Mouse (Mus musculus) frontal cortex, postnatal 25 days (tissue): Measurements from ENCODE around the gene Arsa.

Experiments used
- DNase-seq, 2 experiments: peaks; one replicate each; pipeline ENCODE4 v3.0.0; 2022; ENCODE audit warnings: low spot score in 2 of 2

The Arsa gene

DNA sequence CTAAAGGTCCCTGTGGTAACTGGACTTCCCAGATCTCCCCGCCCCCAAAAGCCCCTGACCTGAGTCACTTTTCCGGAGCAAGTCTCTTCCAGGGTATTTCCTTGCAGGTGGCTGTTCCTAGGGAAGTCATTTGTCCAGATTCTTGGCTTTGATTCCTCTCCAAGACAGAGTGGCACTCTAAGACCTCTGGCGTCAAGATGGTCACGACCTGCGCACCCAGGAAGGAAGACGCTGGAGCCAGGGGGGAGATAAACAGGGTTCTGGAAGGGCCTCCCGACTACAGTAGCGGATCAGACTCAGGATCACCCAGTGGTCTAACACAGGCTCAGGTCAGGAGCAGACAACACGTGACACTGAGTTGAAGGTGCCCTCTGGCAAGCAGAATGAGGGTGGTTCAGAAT, at the start of gene Arsa:
Arsa (minus strand) TSS at position 335 of the 401 bp plus-strand sequence.
- no peak for DNase-seq

DNA sequence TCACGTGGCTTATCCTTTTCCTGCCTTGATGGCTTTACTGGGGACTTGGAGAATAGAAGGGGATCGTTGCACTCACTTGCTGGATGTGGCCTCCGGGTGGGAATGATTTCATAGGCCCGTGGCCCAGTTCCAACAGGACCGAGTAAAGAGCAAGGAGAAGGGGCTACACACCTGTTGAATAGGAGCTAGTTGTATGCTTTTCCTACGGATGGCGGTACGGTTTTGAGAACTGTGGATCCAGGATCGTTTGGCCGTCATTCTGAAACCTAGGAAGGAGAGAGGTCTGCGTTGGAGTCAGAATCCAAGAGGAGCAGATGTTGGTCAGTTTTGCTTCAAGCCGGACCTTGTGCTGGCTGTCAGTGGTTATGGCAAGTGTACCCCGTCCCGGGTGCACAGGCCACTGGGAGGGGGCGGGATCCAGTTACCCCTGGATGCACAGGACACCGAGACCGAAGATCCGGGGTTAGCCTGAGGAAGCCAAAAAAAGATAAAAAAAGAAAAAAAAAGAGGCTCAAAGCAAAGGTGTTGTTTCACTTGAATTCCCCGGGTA, 49.6 kb upstream of the Arsa start:
- DNase-seq: no peak

DNA sequence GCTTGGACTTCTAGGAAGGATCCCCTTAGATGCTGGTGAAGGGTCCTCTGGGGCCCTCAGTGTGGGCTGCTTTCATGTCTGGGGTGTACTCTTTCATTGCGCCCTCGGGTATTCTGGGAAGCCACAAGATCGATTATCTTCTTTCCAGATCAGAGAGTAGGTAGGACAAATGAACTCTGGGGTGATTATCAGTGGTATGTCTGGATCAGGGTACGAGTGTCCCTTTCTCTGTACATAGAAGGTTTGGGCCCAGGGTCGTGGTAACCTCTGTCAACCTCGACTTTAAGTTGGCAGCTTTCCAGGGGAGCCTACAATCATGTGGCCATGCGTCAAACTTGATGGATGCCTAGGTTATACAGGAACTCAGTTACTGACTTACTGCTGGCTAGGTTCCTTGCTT, 48.7 kb upstream of the Arsa start:
- no peak for DNase-seq

DNA sequence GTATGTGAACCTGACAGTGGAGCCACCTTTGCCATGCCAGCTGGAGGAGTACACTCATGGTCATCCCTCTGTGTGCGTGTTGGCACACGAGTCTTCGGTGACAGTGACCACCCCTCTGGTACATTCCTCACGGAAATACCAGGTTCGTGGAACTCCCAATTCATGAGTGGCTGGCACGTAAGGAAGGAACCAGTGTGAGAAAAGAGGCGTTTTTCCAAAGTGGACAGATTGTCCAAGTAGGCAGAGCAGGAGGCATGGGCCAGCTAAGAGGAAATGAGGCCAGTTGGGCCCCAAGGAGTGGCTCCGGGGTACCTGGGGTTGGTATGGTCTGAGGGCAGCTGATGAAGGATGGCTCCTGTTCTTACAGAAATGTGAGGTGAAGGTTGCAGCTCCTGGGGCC, 48.2 kb upstream of the Arsa start:
- no peak for DNase-seq

DNA sequence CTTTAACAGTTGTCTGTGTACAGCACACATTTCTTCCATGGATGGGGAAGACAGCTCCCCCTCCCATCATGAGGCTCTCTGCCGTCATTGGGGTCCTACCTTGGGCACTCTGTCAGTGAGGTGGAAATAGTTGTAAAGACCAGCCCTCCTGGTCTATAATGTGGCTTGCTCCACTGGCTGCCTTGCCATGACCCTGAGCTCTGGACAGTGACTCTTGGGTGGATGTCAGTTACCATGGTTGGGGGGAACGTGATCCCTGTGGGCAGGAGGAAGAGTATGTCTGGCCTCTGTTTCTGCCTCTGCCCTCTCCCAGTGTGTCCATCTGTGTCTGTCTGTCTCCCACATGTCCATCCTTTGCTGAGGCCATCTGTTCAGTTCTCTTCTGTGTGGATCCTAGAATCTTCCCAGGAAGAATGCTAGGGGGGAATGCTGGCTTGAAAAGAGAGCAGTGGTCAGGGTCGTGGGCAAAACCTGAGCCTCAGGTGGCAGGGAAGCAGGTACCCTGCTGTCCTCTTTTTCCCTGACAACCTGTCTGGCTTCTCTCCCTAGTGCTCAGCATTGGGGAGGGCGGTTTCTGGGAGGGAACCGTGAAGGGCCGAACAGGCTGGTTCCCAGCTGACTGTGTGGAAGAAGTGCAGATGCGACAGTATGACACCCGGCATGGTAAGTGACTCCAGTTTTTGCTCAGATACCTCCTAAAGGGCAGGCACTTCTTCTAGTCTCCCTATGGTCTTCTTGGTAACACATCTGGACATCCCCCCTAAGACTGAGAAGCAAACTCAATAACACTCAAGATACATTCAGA, 47.6 kb upstream of the Arsa start:
- no peak for DNase-seq

DNA sequence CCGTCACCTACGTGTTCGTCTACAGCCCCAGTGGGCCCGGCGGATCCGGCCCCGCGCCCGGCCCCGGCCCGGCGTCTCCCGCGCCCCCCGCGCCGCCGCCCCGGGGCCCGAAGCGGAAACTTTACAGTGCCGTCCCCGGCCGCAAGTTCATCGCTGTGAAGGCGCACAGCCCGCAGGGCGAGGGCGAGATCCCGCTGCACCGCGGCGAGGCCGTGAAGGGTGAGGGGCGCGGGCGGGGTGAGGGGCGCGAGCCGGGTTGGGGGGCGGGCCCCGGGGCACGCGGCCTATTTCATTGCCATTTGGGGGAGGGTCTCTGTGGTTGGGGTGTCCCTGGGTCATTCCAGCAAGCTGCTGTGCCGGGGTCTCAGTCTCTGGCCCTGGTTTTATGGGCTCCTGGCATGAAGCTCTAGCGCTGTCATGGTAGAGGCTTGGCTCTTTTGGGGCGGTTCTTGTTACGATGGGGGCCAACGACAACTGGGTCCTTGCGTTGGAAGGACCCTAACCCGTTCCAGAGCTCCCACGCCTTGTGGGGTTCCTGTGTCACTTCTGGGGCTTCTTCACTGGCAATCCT, 46.9 kb upstream of the Arsa start:
- no peak for DNase-seq

DNA sequence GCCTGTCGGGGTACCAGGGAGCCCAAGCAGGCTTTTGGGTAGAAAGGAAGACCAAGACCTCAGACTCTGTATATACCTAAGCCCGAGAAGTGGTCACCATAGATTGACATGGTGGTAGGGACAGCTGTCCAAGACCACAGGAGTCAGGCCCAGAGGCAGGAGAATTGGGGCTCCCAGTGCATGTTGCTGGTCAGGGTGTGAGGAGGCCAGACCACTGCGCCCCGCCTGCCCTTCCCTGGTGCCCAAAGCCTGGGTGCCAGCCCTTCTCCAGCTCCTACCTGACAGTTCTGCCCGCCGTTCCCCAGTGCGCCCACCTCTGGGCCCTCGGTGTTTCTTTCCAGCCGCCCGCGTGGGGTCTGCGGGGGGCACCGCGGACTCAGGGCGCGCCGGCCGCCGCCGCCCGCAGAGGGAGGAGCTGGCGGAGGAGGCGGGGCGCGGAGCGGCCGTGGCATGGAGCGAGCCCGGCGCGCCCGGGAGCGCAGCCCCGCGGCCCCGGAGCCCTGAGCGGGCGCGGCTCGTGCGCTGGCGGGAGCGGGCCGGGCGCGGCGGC, 46.1 kb upstream of the Arsa start:
- DNase-seq: no peak

DNA sequence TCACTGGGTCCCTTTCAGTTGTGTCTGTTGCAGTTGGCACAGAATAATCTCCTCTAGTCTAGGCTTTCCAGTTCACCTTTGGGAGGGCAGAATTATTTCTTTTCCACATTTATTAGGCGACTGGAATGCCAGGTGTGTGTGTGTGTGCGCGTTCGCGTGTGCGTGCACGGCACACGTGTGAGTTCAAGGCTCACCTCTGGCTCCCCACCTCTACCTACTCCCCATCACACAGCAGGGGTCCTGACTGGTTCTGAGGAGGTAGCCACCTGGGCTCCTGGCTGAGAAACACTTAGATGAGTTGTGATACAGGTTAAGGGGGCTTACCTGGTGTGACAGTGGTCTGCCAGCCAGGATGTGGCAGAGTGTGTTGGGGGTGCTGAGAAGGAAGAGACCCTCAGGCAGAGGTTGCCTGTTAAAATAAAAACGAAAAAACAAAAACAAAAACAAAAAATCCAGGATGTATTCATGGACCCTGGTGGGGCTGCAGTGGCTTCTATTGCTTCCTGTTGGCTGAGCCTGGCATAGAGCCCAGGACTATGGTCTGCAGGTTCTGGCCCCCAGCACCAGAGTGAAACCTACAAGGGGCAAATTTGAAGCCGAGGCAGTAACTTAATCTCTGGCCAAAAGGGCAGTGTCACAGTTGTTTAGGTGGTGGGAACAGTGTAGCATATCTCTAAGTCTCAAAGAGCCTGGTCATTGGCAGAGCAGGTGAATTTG, 45.5 kb upstream of the Arsa start:
- DNase-seq: no peak

DNA sequence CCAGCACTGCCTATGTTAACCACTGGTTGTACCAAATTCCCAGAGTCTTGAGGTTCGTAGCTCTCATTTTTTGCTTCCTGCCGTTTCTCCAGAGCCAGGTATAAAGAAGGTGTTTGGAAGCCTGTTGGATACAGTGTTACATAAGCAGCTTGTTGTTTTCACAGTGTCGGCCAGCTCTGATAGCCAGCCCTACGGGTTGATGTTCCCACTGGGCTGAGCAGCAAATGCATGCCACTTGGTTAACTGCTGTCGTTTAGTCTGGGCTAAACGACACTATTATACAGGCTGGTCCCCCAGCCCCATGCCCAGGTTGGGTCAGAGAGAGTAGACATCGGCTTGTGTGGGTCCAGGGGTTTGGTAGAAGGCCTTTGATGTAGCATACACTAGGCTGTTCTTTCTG, 44.7 kb upstream of the Arsa start:
- no peak for DNase-seq

DNA sequence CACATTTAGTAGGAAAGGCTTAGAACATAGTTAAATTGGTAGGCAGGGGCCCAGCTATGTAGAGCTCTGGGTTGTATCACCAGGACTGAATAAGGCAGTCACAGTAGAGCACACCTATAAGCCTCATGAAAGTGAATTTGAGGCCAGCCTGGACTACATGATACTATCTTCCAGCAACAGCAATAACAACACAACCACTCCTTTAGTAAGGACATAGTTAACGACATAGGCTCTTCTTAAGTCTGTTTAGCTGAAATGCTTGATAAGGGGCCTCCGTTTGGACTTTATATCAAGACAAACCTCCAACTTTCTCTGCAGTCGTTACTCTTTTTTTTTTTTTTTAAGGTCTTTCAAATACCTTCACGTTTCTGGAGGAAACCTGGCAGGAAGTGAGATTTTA, 35.5 kb upstream of the Arsa start:
- DNase-seq: no peak

DNA sequence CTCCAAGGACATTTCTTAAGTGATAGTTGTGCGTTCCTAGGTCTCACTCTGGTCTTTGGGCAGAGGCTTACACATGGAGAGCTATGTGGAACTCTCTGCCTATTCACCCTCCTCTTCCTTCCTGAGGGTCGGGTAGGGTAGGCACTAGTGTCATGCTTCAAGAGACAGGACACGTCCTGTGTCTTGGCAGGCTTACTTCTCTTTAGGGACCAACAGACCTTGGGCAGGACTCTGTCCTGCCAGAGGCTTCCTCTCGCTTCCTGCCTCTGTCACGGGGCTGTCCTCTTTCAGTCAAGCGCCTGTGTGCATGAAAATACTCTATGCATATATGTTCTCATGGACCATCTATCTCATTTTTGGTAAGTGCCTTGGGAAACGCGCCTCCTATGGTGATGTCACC, 30.5 kb upstream of the Arsa start:
- DNase-seq: no peak

DNA sequence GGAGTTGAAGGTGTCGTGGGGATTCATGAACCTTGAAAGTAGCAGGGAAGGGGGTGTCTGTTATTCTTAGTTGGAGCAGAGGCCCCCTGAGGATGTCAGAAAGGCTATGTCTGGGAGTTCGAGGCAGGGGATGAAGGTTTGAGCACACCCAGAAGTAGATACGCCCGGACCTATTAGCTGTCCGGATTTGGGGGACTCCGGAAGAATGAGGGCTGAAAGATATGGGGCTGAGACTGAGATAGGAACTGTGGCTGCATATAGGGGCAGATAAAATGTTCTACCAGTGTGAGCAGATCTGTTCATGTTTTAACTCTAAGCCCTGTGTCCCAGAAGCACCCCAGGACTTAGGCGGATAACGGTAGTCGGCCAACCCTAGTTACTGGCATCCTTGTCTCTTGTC, 27.6 kb upstream of the Arsa start:
- no peak for DNase-seq

DNA sequence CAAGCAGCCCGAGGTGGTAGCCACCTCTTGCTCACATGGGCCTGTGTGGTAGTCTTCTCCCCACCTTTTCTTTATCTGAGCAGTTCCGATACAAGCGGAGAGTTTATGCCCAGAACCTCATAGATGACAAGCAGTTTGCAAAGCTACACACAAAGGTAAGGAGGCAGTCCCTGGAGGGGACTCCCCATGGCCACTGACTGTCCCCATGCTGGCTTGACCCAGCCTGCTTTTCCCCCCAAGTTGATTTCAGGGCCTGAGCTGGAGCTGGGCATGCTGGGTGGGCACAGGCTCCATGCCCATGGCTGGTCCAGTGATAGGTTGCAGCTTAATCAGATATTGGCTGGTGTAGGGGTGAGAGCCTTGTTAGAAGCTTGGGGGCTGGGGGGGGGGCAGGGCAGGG, 24.1 kb upstream of the Arsa start:
- DNase-seq: no peak

DNA sequence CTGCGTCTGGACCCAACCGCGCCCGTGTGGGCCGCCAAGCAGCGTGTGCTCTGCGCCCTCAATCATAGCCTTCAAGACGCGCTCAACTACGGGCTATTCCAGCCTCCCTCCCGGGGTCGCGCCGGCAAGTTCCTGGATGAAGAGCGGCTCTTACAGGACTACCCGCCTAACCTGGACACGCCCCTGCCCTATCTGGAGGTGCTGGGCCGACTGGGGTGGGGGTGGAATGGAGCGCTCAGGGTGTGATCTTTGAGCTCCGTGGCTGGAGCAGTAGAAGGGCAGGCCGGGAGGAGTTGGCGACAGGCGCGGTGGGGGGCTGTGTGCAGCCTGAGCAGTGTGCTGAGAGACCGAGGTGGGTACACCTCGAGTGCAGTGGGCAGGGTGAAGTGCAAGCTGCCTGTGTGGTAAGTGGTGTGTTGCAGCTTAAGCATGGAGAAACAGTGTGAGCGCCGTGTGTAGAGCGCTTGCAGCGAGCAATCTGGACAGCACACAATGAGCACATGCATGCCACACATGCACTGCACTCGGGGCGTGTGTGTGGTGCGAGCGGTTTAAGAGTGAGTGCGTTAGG, 23.1 kb upstream of the Arsa start:
- DNase-seq: no peak

DNA sequence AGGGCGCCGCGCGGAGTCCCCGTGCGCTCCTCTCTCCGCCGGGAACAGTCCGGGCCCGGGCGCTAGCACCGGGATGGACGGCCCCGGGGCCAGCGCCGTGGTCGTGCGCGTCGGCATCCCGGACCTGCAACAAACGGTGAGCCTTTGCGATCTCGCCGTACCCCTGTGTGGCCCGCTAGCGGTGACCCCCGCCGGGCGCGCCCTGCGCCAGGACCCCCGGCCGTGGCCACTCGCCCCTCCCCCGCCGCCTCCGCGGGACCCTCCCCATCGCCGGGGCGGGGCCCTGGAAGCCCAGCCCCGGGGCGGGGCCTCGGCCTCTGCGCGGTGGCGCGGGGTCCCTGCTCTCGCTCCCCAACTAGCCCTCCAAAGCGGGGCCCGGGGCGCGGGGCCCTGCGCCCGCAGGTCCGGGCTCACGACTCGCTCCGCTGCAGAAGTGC, 22.6 kb upstream of the Arsa start:
- DNase-seq: peak; percentile 39 to 46

DNA sequence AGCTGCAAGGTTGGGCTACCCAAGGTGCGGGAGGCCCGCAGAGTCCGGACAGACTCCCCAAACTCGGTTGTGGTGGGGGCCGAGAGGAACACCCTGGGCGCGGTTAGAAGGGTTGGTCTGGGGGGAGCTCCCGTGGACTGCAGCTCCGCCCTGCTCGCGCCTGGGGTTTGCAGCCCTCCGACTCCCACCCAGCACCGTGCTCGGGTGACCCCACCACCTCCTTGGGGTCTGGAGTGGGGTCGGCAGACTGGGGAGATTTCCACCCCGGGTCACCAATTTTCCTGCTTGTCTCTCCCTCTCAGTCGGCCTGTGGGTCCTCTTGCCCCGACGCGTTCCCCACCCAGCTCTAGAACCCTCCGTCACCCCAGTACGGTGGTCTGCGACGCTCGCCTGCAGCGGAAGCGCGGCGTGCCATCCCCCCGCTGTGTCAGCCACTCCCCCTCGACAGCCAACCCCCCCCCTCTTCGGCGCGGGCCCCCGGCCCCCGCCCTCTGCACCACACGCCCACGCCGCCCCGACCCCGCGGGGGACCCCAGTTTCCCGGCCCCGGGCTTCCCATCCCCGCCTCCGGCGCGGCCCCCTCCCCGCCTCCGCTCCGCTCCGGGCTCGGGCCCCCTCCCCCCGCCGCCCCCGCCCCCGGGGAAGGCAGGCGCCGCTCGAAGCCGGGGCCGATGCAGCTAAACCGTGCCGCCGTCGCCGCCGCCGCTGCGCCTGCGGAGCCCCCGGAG, 21.9 kb upstream of the Arsa start, which contains the start of gene Shank3:
Shank3 (plus strand) TSS at position 663 of the 728 bp plus-strand sequence.
- peak in 1 of 2 experiments; percentile 39 for DNase-seq

DNA sequence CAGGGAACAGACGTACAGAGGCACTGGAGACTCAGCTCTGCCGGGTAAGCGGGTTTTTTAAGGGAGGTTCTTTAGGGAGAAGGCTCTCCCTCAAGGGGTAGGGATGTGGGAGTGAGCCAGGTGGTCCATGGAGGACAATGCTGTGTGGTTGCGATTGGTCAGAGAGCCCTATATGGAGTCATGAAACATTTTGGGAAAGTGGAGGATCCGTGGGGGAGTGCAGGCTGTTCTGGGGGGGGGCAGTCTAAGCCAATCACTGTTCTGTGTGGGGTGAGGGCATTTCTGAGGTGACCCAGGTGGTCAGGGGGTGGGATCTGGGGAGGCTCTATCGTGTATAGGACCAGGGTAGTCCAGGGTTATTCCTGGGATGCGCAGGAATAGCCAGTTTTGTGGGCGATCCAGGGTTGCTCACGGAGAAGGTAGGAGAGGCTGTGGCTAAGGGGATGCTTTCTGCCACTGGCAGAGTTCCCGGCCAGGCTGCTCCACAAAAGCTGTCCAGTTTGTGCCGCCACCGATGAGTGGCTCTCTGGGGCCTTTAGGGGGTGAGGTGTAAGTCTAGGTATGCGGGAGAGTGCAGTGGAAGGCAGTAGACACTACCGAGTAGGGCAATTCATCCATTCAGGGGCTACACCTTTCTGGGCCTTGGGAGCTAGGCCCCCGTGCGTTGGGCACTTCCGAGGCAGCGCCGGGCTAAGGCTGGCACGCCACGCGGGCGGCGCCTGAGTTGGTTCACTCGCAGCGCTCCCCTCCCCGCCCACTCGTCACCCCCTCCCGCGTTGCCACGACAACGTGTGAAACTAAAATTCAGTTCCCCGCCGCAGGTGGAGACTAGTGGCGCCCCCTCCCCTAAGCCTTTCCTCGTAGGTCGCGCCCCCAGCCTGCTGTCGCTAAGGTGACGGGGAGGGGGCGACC, 21.1 kb upstream of the Arsa start:
- peak; percentile 63 to 72 for DNase-seq

DNA sequence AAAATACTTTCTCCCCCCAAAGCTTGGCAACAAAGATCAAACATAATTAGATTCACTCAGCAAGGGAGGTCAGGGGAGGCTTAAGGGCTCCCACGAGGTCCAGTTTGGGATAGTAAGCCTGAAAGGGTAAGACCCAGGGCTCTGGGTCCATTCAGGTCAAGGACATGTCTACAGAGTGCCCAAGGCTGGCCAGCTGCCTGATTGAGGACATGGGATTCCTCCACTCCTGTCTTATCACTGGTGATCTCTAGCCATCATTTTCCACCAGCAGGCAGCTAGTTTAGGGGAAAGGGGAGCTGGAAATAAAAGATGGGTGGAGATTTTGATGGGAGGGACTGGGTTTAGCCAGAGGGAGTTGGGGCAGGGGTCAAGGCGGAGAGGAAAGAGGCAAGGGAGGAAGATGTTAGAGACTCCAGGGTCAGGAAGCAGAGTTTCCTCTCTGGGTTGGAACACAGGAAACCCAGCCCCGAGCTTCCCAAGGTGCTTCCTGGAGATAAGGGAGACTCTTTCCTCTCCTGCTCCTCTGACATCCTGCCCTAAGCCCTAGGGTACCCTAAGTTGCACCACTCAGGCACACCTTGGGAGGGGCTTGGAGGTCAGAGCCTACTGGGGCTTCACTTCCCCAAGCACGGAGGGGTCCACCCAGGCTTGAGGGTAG, 20.3 kb upstream of the Arsa start:
- no peak for DNase-seq

DNA sequence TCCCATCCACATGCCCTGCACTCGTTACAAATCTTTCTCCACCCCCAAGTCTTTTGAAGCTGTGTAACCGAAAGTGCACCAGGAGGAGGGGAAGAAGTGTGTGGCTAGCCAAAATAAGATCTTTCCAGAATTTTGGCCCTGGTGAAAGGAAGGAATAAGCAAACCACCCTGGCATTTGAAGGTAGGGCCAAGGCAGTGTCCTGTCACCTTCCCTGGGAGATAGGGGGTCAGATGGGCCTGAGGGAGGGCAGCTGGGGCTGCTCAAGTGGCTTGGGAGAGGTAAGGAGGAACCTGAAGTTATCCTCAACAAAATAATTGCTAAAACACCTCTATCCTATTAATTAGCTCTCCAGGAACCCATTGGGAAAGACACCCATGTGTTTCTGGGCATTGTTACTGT, 19.6 kb upstream of the Arsa start:
- no peak for DNase-seq

DNA sequence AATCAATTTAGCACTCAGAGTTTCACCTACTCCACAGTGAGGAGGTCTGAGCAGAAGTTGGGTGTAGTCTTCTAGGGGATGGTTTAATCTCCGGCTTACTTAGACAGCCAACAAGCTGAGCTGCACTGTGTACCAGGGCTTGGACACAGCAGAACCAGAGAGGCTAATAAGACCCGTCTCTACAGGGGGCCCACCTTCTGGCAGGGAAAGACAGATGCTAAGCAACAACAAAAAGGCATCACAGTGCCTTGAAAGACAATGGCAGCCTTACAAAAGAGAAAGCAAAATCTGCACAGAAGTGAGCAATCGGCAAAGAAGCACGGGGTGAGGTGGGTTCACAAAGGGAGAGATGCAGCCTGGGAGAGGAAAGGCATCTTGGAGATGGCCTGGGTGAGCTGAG, 18.9 kb upstream of the Arsa start:
- no peak for DNase-seq
